Mouse (Mus musculus): ENCODE measurements around the gene Psma1.
A peak's percentile ranks its signal among the peaks of the same experiment; 100 is the strongest.

The Psma1 gene

DNA sequence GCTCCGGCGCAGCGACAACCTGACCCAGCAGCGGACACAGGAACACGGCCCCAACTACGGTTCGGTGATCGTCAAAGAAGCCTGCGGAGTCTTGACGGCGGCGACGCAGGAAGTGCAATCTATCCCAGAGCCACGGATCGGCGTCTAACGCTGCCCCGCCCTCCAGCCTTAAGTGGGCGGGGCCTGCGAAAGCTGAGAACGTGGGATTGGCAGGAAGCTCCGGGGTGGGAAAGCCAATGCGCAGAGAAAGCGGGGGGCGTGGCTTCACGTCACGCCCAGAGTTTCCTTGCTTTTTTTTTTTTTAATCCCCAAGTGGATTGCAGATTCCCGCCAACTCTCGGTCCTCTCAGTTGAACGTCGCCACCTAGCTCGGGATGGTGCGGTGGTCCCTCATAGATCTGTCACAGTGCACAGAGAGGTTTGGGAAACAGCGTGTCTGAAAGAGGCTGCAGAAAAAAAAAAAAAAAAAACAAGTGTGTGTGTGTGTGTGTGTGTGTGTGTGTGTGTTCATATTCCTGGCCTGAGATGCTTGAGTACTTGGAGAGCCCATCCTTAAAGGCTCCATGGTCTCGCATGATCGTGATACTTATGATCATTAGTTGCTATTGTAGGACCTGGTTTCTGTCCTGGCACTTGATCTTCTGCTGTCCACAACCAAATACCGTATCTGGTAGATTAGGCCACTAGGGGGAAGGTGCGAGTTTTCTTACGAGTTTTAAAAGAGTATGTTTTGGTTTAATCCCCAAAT is at the start of gene Psma1:
Psma1 (minus strand) TSS at position 114 of the 748 bp plus-strand sequence.
- DNase-seq = peak; percentile 98

DNA sequence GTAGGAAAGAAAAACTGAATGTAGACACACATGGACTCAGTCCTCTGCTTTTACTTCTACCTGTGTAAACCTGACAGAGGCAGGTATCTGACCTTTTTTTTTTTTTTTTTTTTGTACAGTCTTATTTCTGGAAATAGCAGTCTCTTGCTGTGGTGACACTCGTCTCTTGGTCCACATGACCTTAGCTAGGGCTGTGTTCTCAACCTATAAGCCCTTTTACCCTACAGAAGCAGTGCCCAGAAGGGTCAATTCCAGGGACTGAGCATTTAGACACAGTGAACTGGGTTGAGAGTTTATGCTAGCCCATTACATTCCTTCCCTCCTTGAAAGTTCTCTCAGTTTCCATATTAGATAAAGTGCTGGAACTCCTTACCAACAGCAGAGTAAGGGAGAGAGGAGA is 47.6 kb upstream of the Psma1 start:
- no peak for DNase-seq

DNA sequence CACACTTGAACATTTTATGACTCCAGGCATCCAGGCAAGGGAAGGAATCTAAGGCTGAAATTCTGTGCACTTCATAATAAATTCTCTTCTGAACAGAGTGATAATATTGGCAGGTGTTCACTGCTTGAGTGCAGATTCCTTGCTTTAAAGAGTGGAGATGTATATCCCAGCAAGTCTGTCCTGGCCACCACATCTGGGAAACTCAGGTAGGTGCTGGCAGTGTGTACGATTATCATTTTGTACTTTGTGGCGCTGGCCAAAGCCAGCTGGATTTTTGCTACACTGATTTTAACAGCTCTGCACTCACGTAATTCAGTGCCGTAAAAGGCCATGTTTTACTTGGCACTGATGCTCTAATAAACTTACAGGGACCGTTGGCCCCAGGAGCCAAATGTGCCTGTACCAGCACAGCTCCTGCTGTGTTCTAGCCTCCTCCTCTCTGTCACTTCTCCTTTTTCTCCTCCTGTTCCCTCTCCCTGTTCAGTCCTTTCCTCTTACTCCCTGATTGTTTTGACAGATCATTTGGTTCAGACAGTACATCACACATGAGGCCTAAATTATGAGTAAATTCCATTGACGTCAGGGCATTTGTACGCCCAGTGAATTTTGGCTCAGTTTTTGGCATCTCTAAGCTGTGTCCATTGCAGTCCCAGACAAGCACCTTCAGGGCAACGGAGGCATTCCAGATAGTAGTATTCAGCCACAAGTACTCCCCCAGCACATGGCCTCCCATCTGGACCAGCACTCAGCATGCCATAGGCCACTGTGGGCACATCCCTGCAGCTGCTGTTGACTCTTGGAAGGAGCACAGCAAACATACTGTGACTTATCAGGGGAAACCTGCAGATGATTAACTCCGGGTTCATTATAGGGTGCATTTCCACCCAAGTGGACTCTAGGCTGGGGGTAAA is 46.9 kb upstream of the Psma1 start:
- no peak for DNase-seq

DNA sequence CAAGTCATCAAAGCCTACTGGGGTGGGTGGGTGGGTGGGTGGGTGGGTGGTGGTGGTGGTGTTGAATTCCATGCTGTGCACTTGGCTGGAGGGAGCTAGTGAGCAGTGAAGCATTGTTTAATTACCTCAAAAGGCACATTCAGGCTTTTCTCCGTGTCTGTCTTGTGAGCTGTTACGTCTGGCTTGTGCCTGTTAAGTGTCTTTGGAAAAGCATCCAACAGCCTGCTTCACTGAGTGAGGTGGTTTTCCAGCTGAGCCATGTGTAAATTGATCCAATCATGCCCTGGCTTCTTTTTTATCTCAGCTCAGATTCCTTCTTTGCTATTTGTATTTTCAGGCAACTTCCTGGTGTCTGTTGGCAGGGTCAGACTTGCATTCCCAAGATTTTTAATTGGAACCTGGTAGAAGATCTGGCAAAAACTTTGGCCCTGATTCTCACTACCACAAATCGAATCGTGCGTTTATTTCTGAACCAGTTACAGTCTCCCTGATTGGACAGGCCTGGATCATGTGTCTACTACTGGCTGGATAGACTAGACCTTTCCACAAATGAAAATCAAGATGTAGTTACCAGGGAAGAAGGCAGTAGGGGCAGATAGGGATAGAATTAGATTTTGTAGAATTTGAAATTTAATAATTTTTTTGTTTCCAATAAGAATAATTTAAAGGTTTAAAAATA is 45.9 kb upstream of the Psma1 start:
- no peak for DNase-seq

- DNase-seq = peak; percentile 65
Measured at GRCm38 (mm10) chr7:114317896-114318295, 42.0 kb upstream of the Psma1 start.

GRCm38 (mm10) chr7:114317389-114317792 is 41.5 kb upstream of the Psma1 start:
- peak; percentile 83 for DNase-seq

GRCm38 (mm10) chr7:114316361-114316871 is 40.5 kb upstream of the Psma1 start:
- DNase-seq = peak; percentile 63

GRCm38 (mm10) chr7:114311209-114311608 is 35.3 kb upstream of the Psma1 start:
- no peak for DNase-seq

DNA sequence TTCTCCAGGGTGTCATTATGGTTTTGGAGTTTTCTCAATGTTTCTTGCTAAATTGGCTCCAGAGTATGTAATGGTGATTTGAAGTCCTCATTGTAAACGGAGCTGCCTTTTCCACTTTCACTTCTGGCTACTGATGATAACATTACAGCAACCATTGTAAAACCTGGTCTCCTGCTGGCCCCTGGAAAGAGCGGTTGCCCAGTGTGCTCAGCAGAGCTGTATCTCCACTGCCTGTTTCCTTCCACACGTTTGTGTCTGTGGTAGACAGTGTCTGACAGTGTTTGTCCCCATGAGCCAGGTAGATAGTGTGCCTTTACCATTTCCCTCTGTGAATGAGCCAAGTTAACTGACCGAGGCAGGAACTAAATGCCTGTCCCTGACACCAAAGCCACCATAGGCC is 33.1 kb upstream of the Psma1 start:
- DNase-seq = no peak

DNA sequence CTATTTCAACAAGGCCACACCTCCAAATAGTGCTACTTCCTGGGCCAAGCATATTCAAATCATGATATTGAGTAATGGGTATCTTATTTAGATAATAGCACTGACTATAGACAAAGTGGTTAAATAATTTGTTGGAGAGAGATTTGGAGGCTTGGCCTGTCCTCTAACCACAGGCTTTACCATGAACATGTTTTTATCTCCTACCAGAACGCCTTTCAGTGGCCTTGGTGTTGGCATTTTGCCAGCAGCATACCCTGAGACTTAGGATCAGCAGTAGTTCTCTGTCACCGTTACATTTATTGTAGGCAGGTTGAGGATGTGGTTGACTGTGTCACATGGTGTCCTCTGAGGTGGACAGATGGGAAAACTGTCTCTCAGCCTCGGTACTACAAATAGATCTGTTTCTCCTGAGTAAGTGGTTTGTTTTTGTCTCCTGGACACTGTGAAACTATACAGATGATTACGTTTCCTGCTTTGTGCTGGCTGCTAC is 25.4 kb upstream of the Psma1 start:
- DNase-seq = no peak

DNA sequence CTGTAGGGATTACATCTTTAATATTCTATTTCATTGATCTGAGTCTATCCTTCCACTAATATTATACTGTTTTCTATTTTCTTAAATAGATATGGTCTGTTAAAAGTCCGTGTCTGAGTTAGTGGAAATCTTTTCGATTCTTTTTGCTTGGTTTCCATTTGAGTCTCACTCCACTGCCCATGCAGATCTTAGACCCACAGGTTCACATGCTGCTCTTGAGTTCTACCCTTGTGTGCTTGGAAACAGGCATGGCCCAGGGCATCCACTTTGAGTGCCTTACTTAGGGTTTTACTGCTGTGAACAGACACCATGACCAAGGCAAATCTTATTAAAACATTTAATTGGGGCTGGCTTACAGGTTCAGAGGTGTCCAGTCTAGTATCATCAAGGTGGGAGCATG is 24.9 kb upstream of the Psma1 start:
- DNase-seq = no peak

GRCm38 (mm10) chr7:114299247-114299646 is 23.3 kb upstream of the Psma1 start:
- no peak for DNase-seq

DNA sequence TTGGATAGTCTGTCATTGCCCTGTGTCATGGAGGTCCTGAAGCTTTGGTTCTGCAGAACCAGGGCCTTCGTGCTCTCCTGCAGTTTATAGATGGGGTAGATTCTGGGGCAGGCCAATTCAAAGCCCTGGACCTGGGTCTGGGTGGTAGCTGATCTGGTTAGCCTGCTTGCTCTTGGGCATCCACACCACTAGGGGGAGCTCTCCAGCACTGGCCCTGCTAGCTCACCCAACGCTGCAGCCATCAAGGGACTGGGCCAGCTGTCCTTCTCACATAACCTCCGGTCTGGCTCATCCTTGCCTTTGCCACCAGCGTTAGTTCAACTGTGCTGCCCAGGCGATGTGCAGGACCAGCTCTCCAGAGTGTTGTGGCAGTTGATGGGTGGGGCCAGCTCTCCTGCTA is 18.8 kb upstream of the Psma1 start:
- no peak for DNase-seq

DNA sequence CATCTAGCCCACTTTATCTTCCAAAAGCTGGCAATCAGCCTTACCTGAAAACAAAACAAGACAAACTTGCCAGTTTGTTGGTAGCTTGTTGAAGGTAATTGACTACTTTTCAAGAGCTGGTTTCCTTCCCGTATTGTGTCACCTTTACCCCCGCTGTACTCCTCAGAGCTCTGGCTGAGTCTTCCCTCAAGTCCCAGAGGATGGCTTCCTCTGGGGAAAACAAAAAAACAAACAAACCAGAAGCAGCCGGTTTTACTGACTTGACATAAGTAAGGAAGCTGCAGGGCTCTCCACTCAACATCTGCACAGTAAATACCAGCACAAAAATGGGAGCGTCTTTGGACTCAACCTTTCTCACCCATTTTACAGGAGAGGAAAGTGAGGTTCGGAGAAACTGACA is 18.0 kb upstream of the Psma1 start:
- no peak for DNase-seq

- DNase-seq = no peak
Measured at GRCm38 (mm10) chr7:114292501-114292971, 16.6 kb upstream of the Psma1 start.

- peak; percentile 63 for DNase-seq
Measured at GRCm38 (mm10) chr7:114291461-114292335, 15.8 kb upstream of the Psma1 start.

DNA sequence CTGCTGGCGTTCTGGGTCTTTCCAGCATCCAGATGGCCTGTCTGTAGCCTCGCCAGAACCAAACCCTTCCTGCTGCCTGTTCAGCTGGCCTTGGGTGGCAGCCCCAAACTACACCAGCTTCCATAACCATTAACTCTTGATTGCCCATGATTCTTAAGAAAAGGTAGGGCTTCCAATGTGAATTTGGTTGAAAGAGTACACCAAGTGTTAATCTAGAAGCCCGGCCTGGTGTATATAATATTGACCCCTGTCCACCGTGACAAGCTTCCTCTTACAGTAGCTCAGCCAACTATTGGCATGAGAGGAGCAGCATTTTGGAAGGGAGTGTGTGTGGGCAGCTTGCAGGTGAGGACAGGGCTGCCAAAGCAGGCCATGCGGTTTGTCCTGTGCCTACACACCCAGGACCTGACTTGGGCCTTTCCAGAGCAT is 14.2 kb upstream of the Psma1 start:
- DNase-seq = no peak

DNA sequence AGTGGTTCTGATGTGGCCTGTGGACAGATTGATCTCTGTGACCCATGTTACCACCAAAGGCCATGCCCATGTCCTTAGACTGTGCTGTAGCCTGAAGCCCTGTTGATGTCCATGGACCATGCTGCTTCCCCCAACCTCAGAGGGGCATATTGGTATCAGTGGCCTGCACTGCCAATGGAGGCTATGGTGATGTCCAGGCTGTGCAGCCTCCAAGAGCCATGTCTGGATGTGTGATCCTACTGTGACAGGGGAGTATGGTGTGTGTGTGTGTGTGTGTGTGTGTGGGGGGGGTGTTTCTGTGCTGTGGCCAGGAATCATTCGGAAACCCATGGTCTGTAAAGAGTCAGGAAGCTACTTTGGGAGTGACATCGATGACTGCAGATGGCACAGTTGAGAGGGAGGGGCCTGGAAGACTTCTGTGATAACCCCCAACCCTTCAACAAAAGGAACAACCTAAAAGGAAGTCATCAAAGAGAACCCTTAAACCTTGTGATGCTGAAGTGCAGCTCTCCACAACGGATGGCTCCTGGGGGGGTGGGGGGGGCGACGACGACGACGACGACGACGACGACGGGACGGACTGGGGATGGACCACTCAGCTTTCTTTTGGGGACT is 8.5 kb upstream of the Psma1 start:
- DNase-seq = no peak

DNA sequence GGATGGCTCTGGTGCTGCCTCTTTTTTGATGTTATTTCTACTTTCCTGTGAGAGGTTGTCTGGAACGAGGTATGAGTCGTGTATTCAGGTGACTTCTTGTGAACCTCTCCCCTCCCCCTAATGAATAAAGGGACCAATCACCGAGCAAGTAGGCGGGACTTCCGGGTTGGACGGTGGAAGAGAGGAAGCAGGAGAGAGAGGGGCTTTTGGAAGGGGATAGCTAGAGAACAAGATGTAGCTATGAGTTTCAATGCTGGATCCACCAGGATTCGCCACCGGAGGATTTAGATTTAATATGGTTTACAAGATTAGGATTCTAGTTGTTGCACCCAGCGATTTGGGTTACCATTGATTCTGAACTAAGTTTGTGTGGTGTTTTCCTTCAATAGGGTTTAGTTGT is 7.1 kb upstream of the Psma1 start:
- no peak for DNase-seq

DNA sequence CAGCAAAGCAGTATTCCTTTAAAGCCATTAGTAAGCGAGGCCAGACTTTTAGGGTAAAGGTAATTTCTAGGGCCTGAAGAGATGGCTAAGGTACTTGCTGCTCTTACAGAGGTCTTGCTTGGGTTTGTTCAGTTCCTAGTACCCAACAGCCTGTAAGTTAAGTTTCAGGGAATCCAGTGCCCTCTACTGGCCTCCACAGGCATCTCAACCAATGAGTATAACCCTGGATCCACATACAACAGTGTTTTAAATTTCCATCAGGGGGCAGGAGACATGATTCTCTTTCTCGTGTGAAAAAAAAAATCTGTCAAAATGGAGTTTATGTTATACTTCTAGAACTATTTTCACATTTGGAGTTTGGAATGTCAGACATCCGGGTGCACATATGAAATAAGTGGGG is 5.8 kb upstream of the Psma1 start:
- peak; percentile 77 for DNase-seq

GRCm38 (mm10) chr7:114275372-114276004 is 430 bp downstream of the Psma1 start:
- DNase-seq = no peak

All from thymus, postnatal 25 days (tissue).